Mouse (Mus musculus) myocyte (in vitro differentiated cells): Measurements from ENCODE around the gene Cxcr5. TPM values are rescaled to one million over a fixed set of nuclear protein-coding genes. Genes with fewer than 3 reads are reported as not detected.

Experiments
- H3K27me3 ChIP-seq: one replicate; pipeline ENCODE4 v1.6.1; 2011; ENCODE audit not compliant: control insufficient read depth, insufficient read depth, insufficient read length
- H3K36me3 ChIP-seq: one replicate; pipeline ENCODE4 v1.6.1; 2011; ENCODE audit not compliant: control insufficient read depth, insufficient read depth
- H3K4me2 ChIP-seq: one replicate; pipeline ENCODE4 v1.6.1; 2011; ENCODE audit warnings: low read depth, control low read depth
- H3K4me3 ChIP-seq: one replicate; pipeline ENCODE4 v1.5.1; 2011; ENCODE audit warnings: mild to moderate bottlenecking, control low read depth, moderate library complexity
- H3K79me2 ChIP-seq: one replicate; pipeline ENCODE4 v1.6.1; 2011; ENCODE audit not compliant: control insufficient read depth, insufficient read depth
- H3ac ChIP-seq: one replicate; pipeline ENCODE4 v1.6.1; 2011; ENCODE audit not compliant: control insufficient read depth, insufficient read length
- CEBPB ChIP-seq: IDR thresholded peaks from 2 replicates; pipeline ENCODE4 v1.6.1; 2011; ENCODE audit warnings: mild to moderate bottlenecking, moderate library complexity; ENCODE audit not compliant: poor library complexity, insufficient read depth, severe bottlenecking
- E2F4 ChIP-seq: IDR thresholded peaks from one replicate; pipeline ENCODE4 v1.6.1; 2011; ENCODE audit warnings: mild to moderate bottlenecking, control low read depth, moderate library complexity; ENCODE audit not compliant: insufficient read depth
- MAX ChIP-seq: IDR thresholded peaks from one replicate; pipeline ENCODE4 v1.6.1; 2011; ENCODE audit warnings: low read depth, mild to moderate bottlenecking, control low read depth
- MYOD1 ChIP-seq, 3 experiments: IDR thresholded peaks; one replicate each; pipeline ENCODE4 v1.6.1; 2011; ENCODE audit warnings: control low read depth in 2 of 3, low read depth in 2 of 3, mild to moderate bottlenecking in 2 of 3, moderate library complexity in 1 of 3; ENCODE audit not compliant: insufficient read length in 2 of 3, control insufficient read depth in 1 of 3
- MYOG ChIP-seq, 3 experiments: IDR thresholded peaks; one replicate each; pipeline ENCODE4 v1.6.1; 2011; ENCODE audit warnings: control low read depth in 2 of 3, low read depth in 2 of 3, mild to moderate bottlenecking in 2 of 3; ENCODE audit not compliant: insufficient read length in 2 of 3, control insufficient read depth in 1 of 3, insufficient read depth in 1 of 3
- POLR2A ChIP-seq: IDR thresholded peaks from one replicate; pipeline ENCODE4 v1.6.1; 2011; ENCODE audit warnings: low read depth, mild to moderate bottlenecking, control low read depth, moderate library complexity; ENCODE audit not compliant: insufficient read length
- POLR2AphosphoS2 ChIP-seq: IDR thresholded peaks from one replicate; pipeline ENCODE4 v1.6.1; 2011; ENCODE audit warnings: low read depth, control low read depth; ENCODE audit not compliant: insufficient read length
- REST ChIP-seq: IDR thresholded peaks from one replicate; pipeline ENCODE4 v1.6.1; 2011; ENCODE audit warnings: mild to moderate bottlenecking, control low read depth, moderate library complexity; ENCODE audit not compliant: insufficient read depth, insufficient read length
- SRF ChIP-seq: IDR thresholded peaks from one replicate; pipeline ENCODE4 v1.6.1; 2011; ENCODE audit warnings: low read depth; ENCODE audit not compliant: control insufficient read depth, insufficient read length
- TCF12 ChIP-seq: IDR thresholded peaks from one replicate; pipeline ENCODE4 v1.6.1; 2011; ENCODE audit warnings: mild to moderate bottlenecking, control low read depth; ENCODE audit not compliant: poor library complexity, insufficient read depth, severe bottlenecking
- TCF3 ChIP-seq: IDR thresholded peaks from one replicate; pipeline ENCODE4 v1.6.1; 2011; ENCODE audit warnings: low read depth, control low read depth; ENCODE audit not compliant: insufficient read length
- USF1 ChIP-seq: IDR thresholded peaks from one replicate; pipeline ENCODE4 v1.6.1; 2011; ENCODE audit warnings: low read depth, mild to moderate bottlenecking, control low read depth, moderate library complexity
- polyA plus RNA-seq: library from polyadenylated mRNA; unstranded; fragments of >200 nt; fragmentation: generic; extraction: Trizol; gene quantifications from one replicate; pipeline ENCODE4 v1.2.1, GENCODE M21; 2012; ENCODE audit warnings: missing spikeins

Cxcr5 gene
- polyA plus RNA-seq, 1 experiment = 0.01 TPM

DNA sequence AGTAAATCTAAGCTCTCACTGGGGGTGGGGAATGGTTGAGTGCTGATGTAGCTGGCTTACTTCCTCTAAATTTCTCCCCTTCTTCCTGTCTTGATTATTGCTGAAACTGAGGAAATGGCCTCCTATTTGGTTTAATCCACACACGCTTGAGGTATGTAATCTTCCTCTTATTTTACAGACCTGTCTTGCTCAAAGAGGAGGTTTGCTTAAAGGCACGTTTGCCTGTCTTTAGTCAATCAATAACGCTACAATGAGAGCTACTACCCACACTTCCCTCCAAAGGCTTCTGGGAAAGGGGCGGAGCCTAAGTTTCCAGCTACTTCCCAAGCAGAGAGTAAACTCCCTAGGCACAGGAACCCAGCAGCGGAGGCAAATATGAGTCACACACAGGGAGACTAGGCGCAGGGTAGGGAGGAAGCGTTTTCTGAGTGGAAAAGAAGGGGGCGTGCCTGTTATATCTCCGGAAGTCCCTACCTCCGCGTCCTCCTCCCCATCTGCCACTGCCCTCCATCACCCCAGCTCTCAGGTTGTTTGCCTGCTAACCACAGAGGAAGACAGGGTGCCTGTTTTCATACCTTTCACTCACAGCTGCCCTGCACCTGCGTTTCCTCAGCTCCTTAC is 46.4 kb downstream of the Cxcr5 start:
- Histone ChIP-seq H3ac (no peak overlapping the region), H3K4me3 (no peak overlapping the region), H3K4me2 (peak overlapping the region; percentile 44), H3K79me2 (no peaks in the 10 kb centered on the region), H3K36me3 (no peaks in the 10 kb centered on the region), H3K27me3 (no peaks in the 10 kb centered on the region)
- no peak for TF ChIP-seq USF1
- no peak for TF ChIP-seq MYOG (IDR thresholded peaks at IDR 0.05; ENCODE audit: control insufficient read depth in 1 of 3, insufficient read depth in 1 of 3, insufficient read length in 2 of 3, low read depth in 2 of 3)
- no peak for TF ChIP-seq E2F4
- no peak for TF ChIP-seq TCF3
- TF ChIP-seq MYOD1 (IDR thresholded peaks at IDR 0.05; ENCODE audit: control insufficient read depth in 1 of 3, insufficient read length in 2 of 3, low read depth in 2 of 3) = no peak
- no peak for TF ChIP-seq TCF12
- no peak for TF ChIP-seq SRF

DNA sequence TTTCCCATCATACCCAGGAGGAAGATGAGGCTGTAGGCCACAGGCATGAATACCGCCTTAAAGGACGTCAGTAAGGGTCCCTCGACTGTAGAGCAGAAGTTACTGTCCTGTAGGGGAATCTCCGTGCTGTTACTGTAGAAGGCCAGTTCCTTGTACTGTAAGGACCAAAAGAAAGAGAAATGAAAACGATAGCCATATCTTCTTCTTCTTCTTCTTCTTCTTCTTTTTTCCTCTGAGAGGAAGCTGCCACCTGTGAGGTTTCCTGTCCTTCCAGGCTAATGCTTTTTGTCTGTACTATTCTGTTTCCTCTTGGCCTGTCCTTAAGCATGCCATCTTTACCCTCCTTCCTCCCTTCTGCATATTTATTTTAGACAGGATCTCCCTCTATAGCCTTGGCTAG is 47.5 kb downstream of the Cxcr5 start:
- Histone ChIP-seq H3K36me3 (no peaks in the 10 kb centered on the region), H3K27me3 (no peaks in the 10 kb centered on the region), H3ac (no peak overlapping the region), H3K4me2 (no peak overlapping the region), H3K4me3 (no peak overlapping the region), H3K79me2 (no peaks in the 10 kb centered on the region)
- TF ChIP-seq TCF12 = no peak
- no peak for TF ChIP-seq CEBPB
- TF ChIP-seq USF1 = no peak
- TF ChIP-seq MYOD1 (IDR thresholded peaks at IDR 0.05; ENCODE audit: control insufficient read depth in 1 of 3, insufficient read length in 2 of 3, low read depth in 2 of 3) = no peak
- no peak for TF ChIP-seq POLR2A
- no peak for TF ChIP-seq MYOG (IDR thresholded peaks at IDR 0.05; ENCODE audit: control insufficient read depth in 1 of 3, insufficient read depth in 1 of 3, insufficient read length in 2 of 3, low read depth in 2 of 3)
- TF ChIP-seq E2F4 = no peak
- no peak for TF ChIP-seq REST
- no peak for TF ChIP-seq MAX
- TF ChIP-seq SRF = no peak
- TF ChIP-seq TCF3 = no peak
- no peak for TF ChIP-seq POLR2AphosphoS2

DNA sequence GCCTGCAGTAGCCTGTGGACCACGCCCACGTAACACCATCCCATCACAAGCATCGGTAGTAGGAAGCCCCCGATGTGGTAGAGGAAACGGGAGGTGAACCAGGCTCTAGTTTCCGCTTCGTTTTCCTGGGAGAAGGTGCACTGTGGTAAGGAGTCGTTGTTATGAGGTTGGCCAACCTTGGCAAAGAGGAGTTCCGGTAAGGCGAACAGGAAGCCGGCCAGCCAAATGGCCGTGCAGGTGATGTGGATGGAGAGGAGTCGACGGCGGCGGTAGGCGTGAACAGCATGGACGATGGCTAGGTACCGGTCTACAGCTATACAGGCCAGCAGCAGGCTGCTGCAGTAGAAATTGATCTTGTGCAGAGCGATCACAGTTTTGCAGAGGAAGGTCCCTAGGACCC is 48.1 kb downstream of the Cxcr5 start:
- Histone ChIP-seq H3K4me3 (no peak overlapping the region), H3K4me2 (no peak overlapping the region), H3K27me3 (no peaks in the 10 kb centered on the region), H3K36me3 (no peaks in the 10 kb centered on the region), H3K79me2 (no peaks in the 10 kb centered on the region), H3ac (no peak overlapping the region)
- no peak for TF ChIP-seq CEBPB
- no peak for TF ChIP-seq MAX
- no peak for TF ChIP-seq MYOG (IDR thresholded peaks at IDR 0.05; ENCODE audit: control insufficient read depth in 1 of 3, insufficient read depth in 1 of 3, insufficient read length in 2 of 3, low read depth in 2 of 3)
- no peak for TF ChIP-seq POLR2AphosphoS2
- no peak for TF ChIP-seq REST
- TF ChIP-seq USF1 = no peak
- TF ChIP-seq SRF = no peak
- TF ChIP-seq TCF12 = no peak
- no peak for TF ChIP-seq E2F4
- TF ChIP-seq TCF3 = no peak
- no peak for TF ChIP-seq MYOD1 (IDR thresholded peaks at IDR 0.05; ENCODE audit: control insufficient read depth in 1 of 3, insufficient read length in 2 of 3, low read depth in 2 of 3)
- no peak for TF ChIP-seq POLR2A

DNA sequence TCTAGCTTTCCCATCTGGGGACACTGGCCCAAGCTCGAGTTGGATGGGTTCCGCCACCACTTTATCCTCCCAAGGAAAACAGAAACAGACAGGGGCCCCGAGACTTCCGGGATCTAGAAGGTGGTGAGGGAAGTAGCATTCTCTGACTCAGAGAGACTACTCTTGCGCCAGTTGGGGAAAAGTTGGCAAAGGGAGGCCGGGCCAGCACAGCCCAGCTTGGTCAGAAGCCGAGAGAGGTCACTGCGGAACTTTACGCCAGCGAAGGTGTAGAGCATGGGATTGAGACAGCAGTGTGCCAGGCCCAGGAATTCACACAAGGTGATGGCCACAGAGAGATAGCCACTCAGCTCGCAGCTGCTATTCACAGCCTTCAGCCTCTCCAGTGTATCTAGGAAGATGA is 48.6 kb downstream of the Cxcr5 start:
- TF ChIP-seq MYOG (IDR thresholded peaks at IDR 0.05; ENCODE audit: control insufficient read depth in 1 of 3, insufficient read depth in 1 of 3, insufficient read length in 2 of 3, low read depth in 2 of 3) (no peak), REST (no peak), CEBPB (no peak), TCF12 (no peak), MYOD1 (IDR thresholded peaks at IDR 0.05; ENCODE audit: control insufficient read depth in 1 of 3, insufficient read length in 2 of 3, low read depth in 2 of 3) (no peak), SRF (no peak), TCF3 (no peak), E2F4 (no peak), POLR2A (no peak), USF1 (no peak)
- no peak overlapping the region for H3K4me3 ChIP-seq

DNA sequence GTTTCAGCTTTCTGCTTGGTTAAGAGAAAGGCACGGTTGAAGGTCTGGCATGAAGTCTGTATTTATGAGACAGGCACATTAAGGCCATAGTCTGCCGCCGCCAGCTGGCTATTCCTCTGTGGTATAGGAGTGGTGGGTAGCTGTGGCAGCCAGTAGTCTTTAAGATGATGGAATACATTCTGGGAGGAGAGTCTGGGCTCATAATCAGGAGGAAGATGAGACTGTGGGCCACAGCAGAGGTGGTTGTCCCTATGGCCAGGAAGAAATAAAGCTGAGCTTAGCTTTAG is 49.0 kb downstream of the Cxcr5 start:
- Histone ChIP-seq H3K4me3 (no peak overlapping the region), H3K79me2 (no peaks in the 10 kb centered on the region), H3K4me2 (no peak overlapping the region)

More for the DNA sequence above, 48.6 kb downstream of the Cxcr5 start:
- Histone ChIP-seq H3K27me3 (no peaks in the 10 kb centered on the region), H3ac (no peak overlapping the region), H3K4me2 (no peak overlapping the region), H3K79me2 (no peaks in the 10 kb centered on the region), H3K36me3 (no peaks in the 10 kb centered on the region)

More for the DNA sequence above, 49.0 kb downstream of the Cxcr5 start:
- no peak for TF ChIP-seq CEBPB
- no peak for TF ChIP-seq MYOD1 (IDR thresholded peaks at IDR 0.05; ENCODE audit: control insufficient read depth in 1 of 3, insufficient read length in 2 of 3, low read depth in 2 of 3)
- TF ChIP-seq REST = no peak
- TF ChIP-seq MYOG (IDR thresholded peaks at IDR 0.05; ENCODE audit: control insufficient read depth in 1 of 3, insufficient read depth in 1 of 3, insufficient read length in 2 of 3, low read depth in 2 of 3) = no peak
- no peak for TF ChIP-seq USF1
- no peak for TF ChIP-seq E2F4
- TF ChIP-seq POLR2AphosphoS2 = no peak
- no peaks in the 10 kb centered on the region for H3K27me3 ChIP-seq
- no peaks in the 10 kb centered on the region for H3K36me3 ChIP-seq
- H3ac ChIP-seq = no peak overlapping the region
